Mouse (Mus musculus) kidney, adult 2 months (tissue): ENCODE results near the gene Tubal3.
"Not testable (repeated sequence)": the region's sequence is repeated elsewhere in the genome, so short reads cannot be mapped to it uniquely, and the experiment has no call there.

ENCODE experiments used
- CTCF ChIP-seq: fragments of 200-500 bp; conservative IDR thresholded peaks from 2 replicates; pipeline ENCODE4 v1.5.1; 2011; ENCODE audit warnings: low read depth, mild to moderate bottlenecking, control low read depth, low read length, moderate library complexity, mixed read lengths; ENCODE audit not compliant: insufficient read depth, insufficient read length
- POLR2A ChIP-seq: fragments of 200-500 bp; IDR thresholded peaks from one replicate; pipeline ENCODE4 v1.6.1; 2011; ENCODE audit warnings: low read depth, low read length, control low read depth

- TF ChIP-seq CTCF, POLR2A: not testable (repeated sequence)
These were observed 19.9 kb upstream of the Tubal3 start for GRCm38 (mm10) chr13:3898202-3898601.
